8 mouse cellular contexts compared by ENCODE assay signal in genomic region chr8:116364172-116364571, GRCm38 (mm10).
DNase-seq lines count a peak whose midpoint lies in the region; ATAC-seq and TF ChIP-seq lines count a peak whose summit lies in the region.

No protein-coding gene starts in this region.

- no peak overlapping the region for H3K9ac ChIP-seq in heart, adult 2 months (ENCODE audit: low read depth, low read length)
- no peak overlapping the region for H3K9ac ChIP-seq in midbrain, embryonic 14.5 days (replicated peaks; ENCODE audit: low read length)
- no peak overlapping the region for H3K9ac ChIP-seq in midbrain, embryonic 13.5 days (replicated peaks)
- H3K9ac ChIP-seq in intestine, postnatal 0 days (ENCODE audit: low read depth, low read length): no peak overlapping the region
- H3K9ac ChIP-seq in stomach, postnatal 0 days (ENCODE audit: low read length): no peak overlapping the region

- TF ChIP-seq CTCF in heart, adult 2 months (IDR thresholded peaks at IDR 0.05): 0 out of 2 replicates have a peak, but pooled peaks have one; percentile 22
- peak; percentile 72 for TF ChIP-seq CTCF in intestine, postnatal 0 days (IDR thresholded peaks at IDR 0.05; ENCODE audit: low read depth)
- peak; percentile 63 for TF ChIP-seq CTCF in stomach, postnatal 0 days (IDR thresholded peaks at IDR 0.05; ENCODE audit: low read depth)

- ATAC-seq in midbrain, embryonic 14.5 days (ENCODE audit: low FRiP score, low TSS enrichment): no peak
- no peak for ATAC-seq in midbrain, embryonic 13.5 days
- no peak for ATAC-seq in intestine, postnatal 0 days
- no peak for ATAC-seq in stomach, postnatal 0 days (ENCODE audit: low FRiP score, low TSS enrichment)
- no peak for ATAC-seq in inflammation-experienced regulatory T-cells, adult 6 months

- no peaks in the 10 kb centered on the region for H3K9me3 ChIP-seq in midbrain, embryonic 14.5 days (ENCODE audit: control insufficient read depth, low read length)
- H3K9me3 ChIP-seq in midbrain, embryonic 13.5 days: no peaks in the 10 kb centered on the region
- H3K9me3 ChIP-seq in intestine, postnatal 0 days (ENCODE audit: control insufficient read depth): no peaks in the 10 kb centered on the region
- no peaks in the 10 kb centered on the region for H3K9me3 ChIP-seq in stomach, postnatal 0 days (ENCODE audit: control insufficient read depth, low read length)

- no peak for TF ChIP-seq EP300 in heart, adult 2 months (IDR thresholded peaks at IDR 0.05; ENCODE audit: insufficient read depth, low read depth, low read length)
- no peak for TF ChIP-seq EP300 in stomach, postnatal 0 days (optimal IDR thresholded peaks at IDR 0.05)

- no peaks in the 10 kb centered on the region for H3K79me2 ChIP-seq in heart, adult 2 months (replicated peaks; ENCODE audit: control insufficient read depth, insufficient read depth, low read length)

- TF ChIP-seq POLR2A in heart, adult 2 months (IDR thresholded peaks at IDR 0.05; ENCODE audit: insufficient read depth, low read depth, low read length): no peak

- WGBS in heart, adult 2 months: 81% methylated on average over 2 of the region's 2 CpGs
- WGBS in midbrain, embryonic 14.5 days: 71% methylated on average over 2 of the region's 2 CpGs
- 76% methylated on average over 2 of the region's 2 CpGs for whole genome bisulfite sequencing in midbrain, embryonic 13.5 days
- WGBS in intestine, postnatal 0 days: 88% methylated on average over 2 of the region's 2 CpGs
- WGBS in stomach, postnatal 0 days: 66% methylated on average over 2 of the region's 2 CpGs

- no peak overlapping the region for H3K4me2 ChIP-seq in midbrain, embryonic 14.5 days (ENCODE audit: low read length)
- H3K4me2 ChIP-seq in midbrain, embryonic 13.5 days (replicated peaks): no peak overlapping the region
- no peak overlapping the region for H3K4me2 ChIP-seq in intestine, postnatal 0 days (replicated peaks; ENCODE audit: low read depth)
- no peak overlapping the region for H3K4me2 ChIP-seq in stomach, postnatal 0 days (replicated peaks; ENCODE audit: low read depth)

- no peaks in the 10 kb centered on the region for H3K4me1 ChIP-seq in heart, adult 2 months (ENCODE audit: control insufficient read depth, insufficient read depth, low read length)
- peaks cover 4% of the 10 kb centered on the region; the same call in 1 of the 2 replicates for H3K4me1 ChIP-seq in midbrain, embryonic 14.5 days (ENCODE audit: control insufficient read depth, insufficient read depth, low read length)
- H3K4me1 ChIP-seq in midbrain, embryonic 13.5 days (replicated peaks): 0 out of 2 replicates have a peak, but pooled peaks cover 3% of the 10 kb centered on the region
- H3K4me1 ChIP-seq in intestine, postnatal 0 days (replicated peaks; ENCODE audit: control insufficient read depth, insufficient read depth, low read length): no peaks in the 10 kb centered on the region
- H3K4me1 ChIP-seq in stomach, postnatal 0 days (replicated peaks; ENCODE audit: control insufficient read depth, insufficient read depth): no peaks in the 10 kb centered on the region

- H3K4me3 ChIP-seq in heart, adult 2 months: no peak overlapping the region
- H3K4me3 ChIP-seq in midbrain, embryonic 14.5 days (replicated peaks; ENCODE audit: low read depth, low read length): no peak overlapping the region
- H3K4me3 ChIP-seq in midbrain, embryonic 13.5 days (replicated peaks): no peak overlapping the region
- no peak overlapping the region for H3K4me3 ChIP-seq in intestine, postnatal 0 days (ENCODE audit: low read depth, low read length)
- no peak overlapping the region for H3K4me3 ChIP-seq in stomach, postnatal 0 days (ENCODE audit: low read depth, low read length)

- no peak for DNase-seq in heart, adult 2 months
- no peak for DNase-seq in heart, postnatal 14 days
- DNase-seq in midbrain, embryonic 14.5 days: peak; percentile 68
- DNase-seq in stomach, postnatal 0 days (ENCODE audit: low spot score): peak; percentile 31
- no peak for DNase-seq in heart, adult 9 months (ENCODE audit: low spot score in 2 of 2)

- intact Hi-C loops in heart, adult 2 months (cut with DNase I): no loop called here
- intact Hi-C loops in heart, postnatal 14 days (cut with DNase I): no loop called here

- no peaks in the 10 kb centered on the region for H3K36me3 ChIP-seq in heart, adult 2 months (ENCODE audit: control insufficient read depth, insufficient read depth, low read length)
- H3K36me3 ChIP-seq in midbrain, embryonic 14.5 days (ENCODE audit: control insufficient read depth, insufficient read depth, low read length): no peaks in the 10 kb centered on the region
- H3K36me3 ChIP-seq in midbrain, embryonic 13.5 days: no peaks in the 10 kb centered on the region
- H3K36me3 ChIP-seq in intestine, postnatal 0 days (ENCODE audit: control insufficient read depth, insufficient read depth): no peaks in the 10 kb centered on the region
- H3K36me3 ChIP-seq in stomach, postnatal 0 days (ENCODE audit: control insufficient read depth, insufficient read depth, low read length): no peaks in the 10 kb centered on the region

- no peak overlapping the region for H3K27ac ChIP-seq in heart, adult 2 months
- no peak overlapping the region for H3K27ac ChIP-seq in midbrain, embryonic 14.5 days (replicated peaks; ENCODE audit: low read depth, low read length)
- no peak overlapping the region for H3K27ac ChIP-seq in midbrain, embryonic 13.5 days
- H3K27ac ChIP-seq in intestine, postnatal 0 days (ENCODE audit: low read depth, low read length): no peak overlapping the region
- H3K27ac ChIP-seq in stomach, postnatal 0 days (replicated peaks): no peak overlapping the region

- H3K27me3 ChIP-seq in heart, adult 2 months (ENCODE audit: control insufficient read depth, insufficient read depth, low read length): no peaks in the 10 kb centered on the region
- no peaks in the 10 kb centered on the region for H3K27me3 ChIP-seq in midbrain, embryonic 14.5 days (ENCODE audit: control insufficient read depth, insufficient read depth, low read length)
- no peaks in the 10 kb centered on the region for H3K27me3 ChIP-seq in midbrain, embryonic 13.5 days
- H3K27me3 ChIP-seq in intestine, postnatal 0 days (replicated peaks; ENCODE audit: control insufficient read depth, insufficient read depth, low read length): no peaks in the 10 kb centered on the region
- H3K27me3 ChIP-seq in stomach, postnatal 0 days (ENCODE audit: control insufficient read depth, insufficient read depth, low read length): no peaks in the 10 kb centered on the region

Comparison
In these comparisons a context has a peak if more than half of its experiments do, and no peak if none do; other contexts are left out.
1. DNase-seq: peak in midbrain, embryonic 14.5 days (single experiment) and stomach, postnatal 0 days (single experiment); none in heart, adult 2 months (0 of 2), heart, postnatal 14 days (0 of 2) and heart, adult 9 months (0 of 2).
2. CTCF ChIP-seq: peak in every context shown above with its lines; median percentile 72 in intestine, postnatal 0 days; 63 in stomach, postnatal 0 days; 22 in heart, adult 2 months.